Mouse (Mus musculus): ENCODE measurements at regions not wholly inside any gene's neighbourhood (a gene's known extent, or its start where the extent isn't known, plus 50 kb on each side); places are given as distances from the start of the nearest gene placed in this dataset.

DNA sequence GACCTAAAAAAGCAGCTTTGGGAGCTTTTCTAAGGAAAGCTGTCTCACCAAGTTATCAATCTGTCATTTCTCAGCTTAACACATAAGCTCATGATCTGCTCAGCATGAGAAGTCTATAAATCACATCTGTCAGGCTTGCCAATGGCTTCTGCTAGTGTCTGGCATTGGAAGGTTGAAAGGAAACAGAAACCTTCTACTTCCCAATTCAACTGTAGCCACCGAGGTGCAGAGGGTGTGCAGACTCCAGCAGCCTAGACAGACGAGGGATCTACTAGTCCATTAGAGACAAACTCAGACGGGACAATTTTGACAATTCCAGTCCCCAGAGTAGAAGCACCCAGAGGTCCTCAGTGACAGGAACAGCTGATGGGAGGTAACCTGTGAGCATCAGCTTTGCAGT is 103.0 kb downstream of the Nab1 start:
- Histone ChIP-seq H3K4me3 (ENCODE audit: low read depth, low read length) (no peak overlapping the region), H3K9me3 (ENCODE audit: control insufficient read depth, low read length) (no peaks in the 10 kb centered on the region), H3K9ac (ENCODE audit: low read length) (no peak overlapping the region), H3K4me2 (replicated peaks; ENCODE audit: low read depth) (no peak overlapping the region), H3K27ac (replicated peaks) (no peak overlapping the region), H3K36me3 (ENCODE audit: control insufficient read depth, insufficient read depth, low read length) (no peaks in the 10 kb centered on the region), H3K27me3 (ENCODE audit: control insufficient read depth, insufficient read depth, low read length) (no peaks in the 10 kb centered on the region), H3K4me1 (replicated peaks; ENCODE audit: control insufficient read depth, insufficient read depth) (no peaks in the 10 kb centered on the region)
- no peak for TF ChIP-seq CTCF (IDR thresholded peaks at IDR 0.05; ENCODE audit: low read depth)
- no peak for TF ChIP-seq EP300 (optimal IDR thresholded peaks at IDR 0.05)
- DNase-seq (ENCODE audit: low spot score) (no peak), ATAC-seq (ENCODE audit: low FRiP score, low TSS enrichment) (no peak)
- 25% methylated on average over 3 of the region's 3 CpGs for WGBS

DNA sequence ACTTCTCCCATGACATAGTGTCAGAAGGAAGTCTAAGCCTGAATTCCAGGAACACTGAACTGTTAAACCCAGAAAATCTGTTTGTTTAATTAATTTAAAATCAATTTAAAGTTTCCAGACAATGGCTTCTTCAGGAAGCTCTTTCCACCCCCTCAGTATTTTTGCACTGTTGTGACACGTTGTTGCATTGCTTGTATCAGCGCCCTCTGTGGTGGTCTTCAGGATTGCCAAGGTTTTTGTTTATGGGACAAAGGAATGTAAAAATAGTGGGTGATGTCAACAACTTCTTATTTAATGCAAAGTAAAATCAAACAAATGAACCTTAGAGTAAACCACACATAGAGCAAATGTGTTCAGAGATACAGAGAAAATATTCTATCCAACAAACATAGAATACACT is 107.5 kb downstream of the Nab1 start:
- no peak for DNase-seq (ENCODE audit: low spot score)
- WGBS: 36% methylated on average over 2 of the region's 2 CpGs
- H3K27me3 ChIP-seq (ENCODE audit: control insufficient read depth, insufficient read depth, low read length): no peaks in the 10 kb centered on the region

DNA sequence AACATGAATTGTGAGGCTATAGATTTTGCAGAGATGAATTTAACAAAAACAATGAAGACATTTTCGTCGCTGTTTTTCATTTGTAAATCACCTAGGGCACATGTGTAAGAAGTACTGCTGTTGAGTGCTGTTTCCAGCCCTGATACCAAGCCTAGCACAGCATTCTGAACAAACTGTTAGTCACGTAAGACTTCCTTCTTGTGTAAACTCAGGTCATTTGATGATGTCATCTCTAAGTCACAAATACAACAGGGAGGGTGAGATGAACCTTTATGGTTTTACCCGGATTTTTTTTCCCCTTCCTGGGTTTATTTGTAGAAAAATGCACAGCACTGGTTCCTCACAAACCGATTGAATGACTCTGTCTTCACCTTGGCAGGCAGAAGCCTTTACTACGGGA is 111.6 kb downstream of the Nab1 start:
- no peak overlapping the region for H3K4me2 ChIP-seq (replicated peaks; ENCODE audit: low read depth)
- H3K27me3 ChIP-seq (ENCODE audit: control insufficient read depth, insufficient read depth, low read length): no peaks in the 10 kb centered on the region
- no peaks in the 10 kb centered on the region for H3K36me3 ChIP-seq (ENCODE audit: control insufficient read depth, insufficient read depth, low read length)
- H3K4me3 ChIP-seq (ENCODE audit: low read depth, low read length): no peak overlapping the region
- no peak overlapping the region for H3K27ac ChIP-seq (replicated peaks)
- DNase-seq (ENCODE audit: low spot score) (no peak), ATAC-seq (ENCODE audit: low FRiP score, low TSS enrichment) (no peak)
- no peak overlapping the region for H3K9ac ChIP-seq (ENCODE audit: low read length)
- no peaks in the 10 kb centered on the region for H3K9me3 ChIP-seq (ENCODE audit: control insufficient read depth, low read length)
- TF ChIP-seq EP300 (optimal IDR thresholded peaks at IDR 0.05) (no peak), CTCF (IDR thresholded peaks at IDR 0.05; ENCODE audit: low read depth) (no peak)
- no peaks in the 10 kb centered on the region for H3K4me1 ChIP-seq (replicated peaks; ENCODE audit: control insufficient read depth, insufficient read depth)
- WGBS: 58% methylated on average over 6 of the region's 6 CpGs

More for the DNA sequence above, 107.5 kb downstream of the Nab1 start:
- no peak overlapping the region for H3K27ac ChIP-seq (replicated peaks)
- TF ChIP-seq EP300 (optimal IDR thresholded peaks at IDR 0.05) (no peak), CTCF (IDR thresholded peaks at IDR 0.05; ENCODE audit: low read depth) (peak; percentile 40)
- H3K4me2 ChIP-seq (replicated peaks; ENCODE audit: low read depth): no peak overlapping the region
- no peak overlapping the region for H3K4me3 ChIP-seq (ENCODE audit: low read depth, low read length)
- H3K4me1 ChIP-seq (replicated peaks; ENCODE audit: control insufficient read depth, insufficient read depth): no peaks in the 10 kb centered on the region
- no peaks in the 10 kb centered on the region for H3K9me3 ChIP-seq (ENCODE audit: control insufficient read depth, low read length)
- ATAC-seq (ENCODE audit: low FRiP score, low TSS enrichment): no peak
- H3K36me3 ChIP-seq (ENCODE audit: control insufficient read depth, insufficient read depth, low read length): no peaks in the 10 kb centered on the region
- H3K9ac ChIP-seq (ENCODE audit: low read length): no peak overlapping the region

DNA sequence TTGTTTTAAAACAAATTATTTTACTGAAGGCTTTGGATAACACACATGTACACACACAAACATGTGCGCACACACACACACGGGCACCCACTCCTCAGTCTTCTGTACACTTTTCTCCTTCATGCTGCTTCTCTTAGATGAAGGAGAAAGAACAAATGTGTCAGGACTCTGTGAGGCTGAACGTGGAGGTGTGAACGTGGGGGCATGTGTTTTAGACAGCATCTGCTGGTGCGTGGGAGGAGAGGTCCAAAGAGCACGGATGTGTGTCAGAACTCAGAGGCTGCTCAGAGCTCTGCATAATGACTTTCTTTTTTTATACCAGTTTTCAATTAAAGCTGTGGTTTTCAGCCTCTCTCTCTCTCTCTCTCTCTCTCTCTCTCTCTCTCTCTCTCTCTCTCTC is 112.4 kb downstream of the Nab1 start:
- no peaks in the 10 kb centered on the region for H3K27me3 ChIP-seq (ENCODE audit: control insufficient read depth, insufficient read depth, low read length)
- H3K36me3 ChIP-seq (ENCODE audit: control insufficient read depth, insufficient read depth, low read length): no peaks in the 10 kb centered on the region
- no peak for DNase-seq (ENCODE audit: low spot score)
- 61% methylated on average over 6 of the region's 6 CpGs for WGBS
- TF ChIP-seq EP300 (optimal IDR thresholded peaks at IDR 0.05) (no peak), CTCF (IDR thresholded peaks at IDR 0.05; ENCODE audit: low read depth) (no peak)
- H3K9ac ChIP-seq (ENCODE audit: low read length): no peak overlapping the region
- H3K27ac ChIP-seq (replicated peaks): no peak overlapping the region
- no peak overlapping the region for H3K4me2 ChIP-seq (replicated peaks; ENCODE audit: low read depth)
- no peak overlapping the region for H3K4me3 ChIP-seq (ENCODE audit: low read depth, low read length)
- H3K4me1 ChIP-seq (replicated peaks; ENCODE audit: control insufficient read depth, insufficient read depth): no peaks in the 10 kb centered on the region
- H3K9me3 ChIP-seq (ENCODE audit: control insufficient read depth, low read length): no peaks in the 10 kb centered on the region
- no peak for ATAC-seq (ENCODE audit: low FRiP score, low TSS enrichment)

DNA sequence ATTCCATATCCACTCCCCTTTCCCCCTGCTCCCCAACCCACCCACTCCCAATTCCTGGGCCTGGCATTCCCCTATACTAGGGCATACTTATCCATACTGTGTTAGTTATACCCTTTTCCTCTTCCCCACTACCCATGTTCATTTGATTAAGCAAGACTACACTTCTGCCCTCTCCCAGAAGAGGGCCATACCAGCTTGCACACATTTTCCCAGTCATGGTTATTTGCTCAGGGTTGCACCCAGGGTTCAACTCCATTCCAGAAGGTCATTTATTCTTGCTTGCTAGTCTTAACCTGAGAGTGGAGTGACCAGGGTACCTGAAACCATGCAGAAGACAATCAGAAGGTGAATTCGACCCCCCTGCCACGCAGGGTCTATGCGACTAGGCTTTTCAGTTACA is 113.4 kb downstream of the Nab1 start:
- H3K9me3 ChIP-seq (ENCODE audit: control insufficient read depth, low read length): no peaks in the 10 kb centered on the region

DNA sequence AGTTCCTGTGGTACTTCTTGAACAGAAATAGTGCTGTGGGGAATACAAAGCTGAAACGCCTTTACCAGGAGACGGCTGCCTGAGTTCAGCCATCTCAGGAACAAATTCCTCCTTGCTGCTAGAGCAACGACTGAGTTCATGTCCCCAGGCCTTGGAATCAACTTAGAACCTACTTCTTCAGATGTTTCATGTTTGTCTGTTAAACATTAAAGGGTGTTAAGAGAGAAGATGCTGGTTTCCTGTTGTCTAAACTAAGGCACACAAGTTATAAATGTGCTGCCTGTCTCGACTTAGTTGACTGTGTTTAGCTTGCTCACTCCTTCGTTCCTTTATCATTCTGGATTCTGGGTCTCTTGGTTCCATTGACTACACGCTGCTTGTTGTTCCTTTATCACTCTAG is 125.2 kb downstream of the Nab1 start:
- no peaks in the 10 kb centered on the region for H3K27me3 ChIP-seq (ENCODE audit: control insufficient read depth, insufficient read depth, low read length)
- WGBS: 72% methylated on average over 6 of the region's 6 CpGs
- H3K4me1 ChIP-seq (replicated peaks; ENCODE audit: control insufficient read depth, insufficient read depth): no peaks in the 10 kb centered on the region
- H3K36me3 ChIP-seq (ENCODE audit: control insufficient read depth, insufficient read depth, low read length): no peaks in the 10 kb centered on the region
- H3K4me3 ChIP-seq (ENCODE audit: low read depth, low read length): no peak overlapping the region
- no peak for DNase-seq (ENCODE audit: low spot score)
- no peak for TF ChIP-seq EP300 (optimal IDR thresholded peaks at IDR 0.05)
- no peak for TF ChIP-seq CTCF (IDR thresholded peaks at IDR 0.05; ENCODE audit: low read depth)
- no peak for ATAC-seq (ENCODE audit: low FRiP score, low TSS enrichment)
- H3K9ac ChIP-seq (ENCODE audit: low read length): no peak overlapping the region
- H3K9me3 ChIP-seq (ENCODE audit: control insufficient read depth, low read length): no peaks in the 10 kb centered on the region
- no peak overlapping the region for H3K27ac ChIP-seq (replicated peaks)
- no peak overlapping the region for H3K4me2 ChIP-seq (replicated peaks; ENCODE audit: low read depth)

More for the DNA sequence above, 113.4 kb downstream of the Nab1 start:
- H3K36me3 ChIP-seq (ENCODE audit: control insufficient read depth, insufficient read depth, low read length): no peaks in the 10 kb centered on the region
- H3K4me3 ChIP-seq (ENCODE audit: low read depth, low read length): no peak overlapping the region
- no peak overlapping the region for H3K27ac ChIP-seq (replicated peaks)
- DNase-seq (ENCODE audit: low spot score) (no peak), ATAC-seq (ENCODE audit: low FRiP score, low TSS enrichment) (no peak)
- WGBS: 85% methylated on average over 3 of the region's 3 CpGs
- no peak overlapping the region for H3K9ac ChIP-seq (ENCODE audit: low read length)
- H3K4me1 ChIP-seq (replicated peaks; ENCODE audit: control insufficient read depth, insufficient read depth): no peaks in the 10 kb centered on the region
- TF ChIP-seq EP300 (optimal IDR thresholded peaks at IDR 0.05) (no peak), CTCF (IDR thresholded peaks at IDR 0.05; ENCODE audit: low read depth) (peak; percentile 53)
- H3K4me2 ChIP-seq (replicated peaks; ENCODE audit: low read depth): no peak overlapping the region
- no peaks in the 10 kb centered on the region for H3K27me3 ChIP-seq (ENCODE audit: control insufficient read depth, insufficient read depth, low read length)
